Mouse (Mus musculus) gastrocnemius, adult 2 months (tissue): ENCODE measurements around the gene Enox2. TPM values are rescaled to one million over a fixed set of nuclear protein-coding genes. Genes with fewer than 3 reads are reported as not detected.
"Not testable (repeated sequence)": the region's sequence is repeated elsewhere in the genome, so short reads cannot be mapped to it uniquely, and the experiment has no call there.

ENCODE experiments used
- DNase-seq: peaks from one replicate; pipeline ENCODE4 v3.0.0; 2022
- H3K27ac ChIP-seq: fragments of 200-600 bp; 2 replicates; pipeline ENCODE4 v1.8.1; 2022; ENCODE audit warnings: mild to moderate bottlenecking
- H3K4me3 ChIP-seq: fragments of 200-600 bp; 2 replicates; pipeline ENCODE4 v1.8.1; 2022; ENCODE audit warnings: mild to moderate bottlenecking, moderate library complexity
- CTCF ChIP-seq: fragments of 200-600 bp; IDR thresholded peaks from 2 replicates; pipeline ENCODE4 v1.8.1; 2022; ENCODE audit warnings: antibody characterized with exemption, mild to moderate bottlenecking, moderate library complexity
- intact Hi-C: fragments of 180-260 bp; cut with DNase I; formaldehyde crosslinking; loops from one replicate; pipeline ENCODE4 v1.15.1; 2025
- total RNA-seq, 2 experiments: library from RNA; stranded (reverse); gene quantifications; 2 replicates each; pipeline ENCODE4 v1.2.3; 2021

Gene Enox2
- total RNA-seq, 2 experiments from 2014 or later = 8.1 to 34.0 TPM

GRCm38 (mm10) chrX:49124774-49125429, 163.2 kb downstream of the Enox2 start:
- no peak for TF ChIP-seq CTCF
- Histone ChIP-seq H3K27ac (no peak overlapping the region), H3K4me3 (no peak overlapping the region)
- intact Hi-C loops = no loop called here
- DNase-seq = no peak

DNA sequence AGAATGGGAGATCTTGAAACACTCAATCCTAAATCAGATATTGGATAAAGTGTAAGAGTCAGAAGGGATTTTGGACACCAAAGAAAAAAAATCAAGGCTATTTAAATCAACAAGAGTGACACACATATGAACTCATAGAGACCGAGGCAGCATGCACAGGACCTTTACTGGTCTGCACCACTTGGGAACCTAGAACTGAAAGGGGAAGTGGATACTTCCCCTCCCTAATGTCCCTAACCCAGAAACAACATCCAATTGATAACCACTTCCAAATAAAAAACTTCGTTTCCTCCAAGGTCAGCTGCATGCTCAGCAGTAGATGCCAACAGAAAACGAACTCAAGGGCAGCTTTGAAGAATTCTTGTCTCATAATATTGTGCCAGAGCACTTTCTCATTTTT, 171.6 kb downstream of the Enox2 start:
- intact Hi-C loops = no loop called here
- no peak for DNase-seq
- Histone ChIP-seq H3K4me3 (no peak overlapping the region), H3K27ac (no peak overlapping the region)
- no peak for TF ChIP-seq CTCF

- TF ChIP-seq CTCF = no peak
- no peak for DNase-seq
- Histone ChIP-seq H3K4me3 (no peak overlapping the region), H3K27ac (no peak overlapping the region)
- intact Hi-C loops = no loop called here
Observed at GRCm38 (mm10) chrX:49112412-49112811, 175.6 kb downstream of the Enox2 start.

DNA sequence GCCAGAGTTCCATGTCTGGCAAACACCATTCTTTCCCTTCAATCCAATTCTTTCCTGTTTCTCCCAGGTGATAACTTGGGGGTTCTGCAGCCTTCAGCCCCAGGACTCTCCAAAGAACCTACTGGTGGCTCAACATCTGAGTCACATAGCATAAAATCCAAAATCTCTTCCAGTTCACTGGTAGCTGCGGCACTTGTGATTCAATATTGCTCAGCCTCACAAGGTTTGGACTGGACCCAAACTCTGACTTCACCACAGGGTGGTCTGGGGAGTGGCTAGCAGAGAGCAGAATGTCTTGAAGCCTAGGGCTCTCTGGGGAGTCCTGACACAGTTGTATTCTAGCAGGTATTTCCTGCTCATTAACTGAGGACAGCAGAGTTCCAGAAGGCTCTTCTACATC, 187.5 kb downstream of the Enox2 start:
- H3K27ac ChIP-seq, H3K4me3 ChIP-seq, intact Hi-C loops: not testable (repeated sequence)
- DNase-seq = peak; percentile 23

DNA sequence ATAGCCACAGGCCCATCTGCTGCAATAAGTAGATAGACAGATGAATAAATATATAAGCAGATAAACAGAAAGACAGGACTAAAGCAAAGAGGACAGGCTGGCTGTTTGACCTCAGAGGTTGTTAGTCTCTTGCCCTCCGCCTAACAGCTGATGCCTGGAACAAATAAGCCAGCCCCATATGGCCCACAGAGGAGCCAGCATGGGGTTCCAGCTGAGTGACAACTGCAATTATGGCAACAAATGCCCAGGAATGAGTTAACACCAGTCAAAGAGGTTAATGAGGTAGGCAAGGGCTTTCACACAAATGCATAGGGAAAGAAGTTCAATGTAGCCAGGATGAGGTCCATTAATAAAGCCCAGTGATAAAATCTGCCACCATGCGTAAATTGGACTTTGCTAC, 191.8 kb downstream of the Enox2 start:
- no peak for DNase-seq
- intact Hi-C loops = no loop called here
- Histone ChIP-seq H3K27ac (no peak overlapping the region), H3K4me3 (no peak overlapping the region)
- no peak for TF ChIP-seq CTCF

DNA sequence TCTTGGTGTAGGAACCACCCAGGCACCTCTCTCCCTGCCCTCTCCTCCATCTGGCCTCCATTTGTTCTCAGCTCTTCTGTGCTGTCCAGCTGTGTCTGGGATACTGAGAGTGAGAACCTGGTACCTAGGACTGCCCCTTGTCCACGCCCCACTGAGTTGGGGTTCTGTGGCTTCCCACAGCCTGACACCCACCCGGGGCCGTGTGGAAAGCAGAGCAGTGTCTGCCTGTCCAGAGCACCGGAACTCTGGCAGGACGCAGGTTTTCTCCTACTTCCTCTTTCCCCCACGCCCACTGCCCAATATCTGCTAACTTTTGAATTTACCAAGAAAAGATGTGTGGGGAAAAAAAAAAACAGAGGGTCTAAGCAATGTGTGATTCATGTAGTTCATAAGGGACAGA, 213.0 kb downstream of the Enox2 start:
- DNase-seq = no peak
- TF ChIP-seq CTCF = no peak
- Histone ChIP-seq H3K4me3 (no peak overlapping the region), H3K27ac (no peak overlapping the region)
- intact Hi-C loops = no loop called here

GRCm38 (mm10) chrX:49073563-49073962, 214.5 kb downstream of the Enox2 start:
- TF ChIP-seq CTCF = no peak
- no peak overlapping the region for H3K27ac ChIP-seq
- no peak for DNase-seq
- H3K4me3 ChIP-seq = no peak overlapping the region
- intact Hi-C loops = no loop called here

GRCm38 (mm10) chrX:49045118-49045517, 242.9 kb downstream of the Enox2 start:
- TF ChIP-seq CTCF = no peak
- intact Hi-C loops = no loop called here
- H3K4me3 ChIP-seq = no peak overlapping the region
- no peak overlapping the region for H3K27ac ChIP-seq
- DNase-seq = no peak

DNA sequence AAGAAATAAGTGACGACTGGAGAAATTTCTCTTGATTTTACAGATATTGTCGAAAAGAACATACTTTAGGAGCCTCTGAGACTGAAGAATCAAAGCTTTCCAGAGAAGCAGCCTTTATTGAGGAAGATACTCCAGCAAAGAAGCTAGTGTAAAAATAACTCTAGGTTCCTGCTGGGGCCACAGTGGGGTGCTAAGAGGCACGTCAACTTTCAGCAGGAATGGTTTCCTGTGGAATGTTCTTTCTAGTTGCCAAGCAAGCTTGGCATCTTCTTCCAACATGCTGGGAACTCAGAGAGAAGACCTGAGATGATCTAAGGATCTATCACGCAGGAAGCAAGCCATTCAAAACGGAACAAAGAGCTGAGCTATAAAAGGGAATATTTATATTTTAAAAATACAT, 278.3 kb downstream of the Enox2 start:
- no peak overlapping the region for H3K4me3 ChIP-seq
- no peak for DNase-seq
- no peak for TF ChIP-seq CTCF
- intact Hi-C loops = no loop called here
- H3K27ac ChIP-seq = no peak overlapping the region

GRCm38 (mm10) chrX:49005655-49006054, 282.4 kb downstream of the Enox2 start:
- intact Hi-C loops = no loop called here
- no peak for TF ChIP-seq CTCF
- Histone ChIP-seq H3K27ac (no peak overlapping the region), H3K4me3 (no peak overlapping the region)
- DNase-seq = no peak

DNA sequence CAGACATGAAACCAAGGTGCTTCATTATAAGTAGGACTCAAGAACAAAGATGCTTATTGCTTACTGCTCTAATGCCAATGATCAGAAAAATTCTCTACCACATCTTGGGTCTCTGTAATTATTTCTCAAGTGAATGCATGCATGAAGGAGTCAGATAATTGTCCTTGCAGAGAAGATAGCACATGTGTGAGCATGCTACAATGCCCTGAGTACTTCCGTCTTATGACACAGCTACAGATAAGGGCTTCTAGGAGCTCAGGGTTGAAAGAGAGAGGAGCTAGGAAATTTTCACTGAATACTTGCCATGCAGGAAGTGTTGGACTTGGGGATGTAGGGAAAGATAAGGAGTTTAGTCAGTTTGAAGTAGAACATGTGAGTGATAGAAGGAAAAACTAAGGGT, 285.2 kb downstream of the Enox2 start:
- H3K4me3 ChIP-seq = no peak overlapping the region
- intact Hi-C loops = no loop called here
- no peak for TF ChIP-seq CTCF
- DNase-seq = no peak
- no peak overlapping the region for H3K27ac ChIP-seq

GRCm38 (mm10) chrX:48985653-48986052, 302.4 kb downstream of the Enox2 start:
- Histone ChIP-seq H3K4me3 (no peak overlapping the region), H3K27ac (no peak overlapping the region)
- DNase-seq = no peak
- intact Hi-C loops = no loop called here
- no peak for TF ChIP-seq CTCF

DNA sequence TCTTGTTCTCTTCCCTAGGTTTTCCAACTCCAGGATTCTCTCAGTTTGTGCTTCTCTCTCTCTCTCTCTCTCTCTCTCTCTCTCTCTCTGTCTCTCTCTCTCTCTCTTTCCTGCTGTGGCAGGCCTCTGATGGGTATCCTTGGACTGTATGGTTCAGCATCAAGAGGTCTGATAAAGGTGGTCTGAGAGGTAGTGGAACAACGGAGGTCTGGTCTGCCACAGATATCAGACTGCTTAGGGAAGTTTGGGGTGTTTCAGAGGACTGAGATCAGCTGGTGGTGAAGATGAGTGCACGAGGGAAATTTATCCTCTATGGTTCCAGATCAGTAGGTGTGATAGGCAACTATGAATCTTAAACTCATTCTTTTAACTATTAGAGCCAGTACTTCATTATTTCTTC, 303.6 kb downstream of the Enox2 start:
- no peak for DNase-seq
- no peak for TF ChIP-seq CTCF
- H3K27ac ChIP-seq = no peak overlapping the region
- no peak overlapping the region for H3K4me3 ChIP-seq
- intact Hi-C loops = no loop called here

Other genes starting within 250 kb of the Enox2 start
- not detected for gene Arhgap36, start 175.7 kb upstream of the Enox2 start, total RNA-seq